Mouse (Mus musculus) midbrain, embryonic 14.5 days (tissue): ENCODE data around the gene Unc93b1. TPM values are rescaled to one million over a fixed set of nuclear protein-coding genes. Genes with fewer than 3 reads are reported as not detected.
A peak's percentile ranks its signal among the peaks of the same experiment; 100 is the strongest.

Experiments
- ATAC-seq: fragments of 200-750 bp; cut with Nextera tagmentation; 2 replicates; pipeline ENCODE4 v1.8.0; 2017; ENCODE audit warnings: moderate number of reproducible peaks, moderate library complexity; ENCODE audit not compliant: low FRiP score, low TSS enrichment
- DNase-seq: peaks from one replicate; pipeline ENCODE4 v3.0.0-alpha.2; 2015
- H3K27ac ChIP-seq: fragments of 300-500 bp; sonication (generic); replicated peaks from 2 replicates; pipeline ENCODE4 v1.5.1; 2014; ENCODE audit warnings: mild to moderate bottlenecking, low read depth, low read length, moderate library complexity
- H3K27me3 ChIP-seq: fragments of 300-500 bp; sonication (generic); 2 replicates; pipeline ENCODE4 v1.6.1; 2014; ENCODE audit warnings: low read length, control low read depth, mixed read lengths; ENCODE audit not compliant: control insufficient read depth, insufficient read depth
- H3K36me3 ChIP-seq: fragments of 300-500 bp; sonication (generic); 2 replicates; pipeline ENCODE4 v1.6.1; 2014; ENCODE audit warnings: low read length, control low read depth; ENCODE audit not compliant: control insufficient read depth, insufficient read depth
- H3K4me1 ChIP-seq: fragments of 300-500 bp; sonication (generic); 2 replicates; pipeline ENCODE4 v1.6.1; 2014; ENCODE audit warnings: mild to moderate bottlenecking, antibody characterized with exemption, low read length, control low read depth; ENCODE audit not compliant: control insufficient read depth, insufficient read depth
- H3K4me2 ChIP-seq: fragments of 300-500 bp; sonication (generic); 2 replicates; pipeline ENCODE4 v1.6.1; 2014; ENCODE audit warnings: mild to moderate bottlenecking, low read length, moderate library complexity
- H3K4me3 ChIP-seq: fragments of 300-500 bp; sonication (generic); replicated peaks from 2 replicates; pipeline ENCODE4 v1.5.1; 2014; ENCODE audit warnings: low read depth, low read length
- H3K9ac ChIP-seq: fragments of 300-500 bp; sonication (generic); replicated peaks from 2 replicates; pipeline ENCODE4 v1.6.1; 2014; ENCODE audit warnings: mild to moderate bottlenecking, low read length, moderate library complexity
- H3K9me3 ChIP-seq: fragments of 300-500 bp; sonication (generic); 2 replicates; pipeline ENCODE4 v1.6.1; 2016; ENCODE audit warnings: low read length, control low read depth, mixed read lengths; ENCODE audit not compliant: control insufficient read depth
- WGBS: fragments of 180-500 bp; shearing (Covaris S2); extraction: QIAGEN DNeasy Blood & Tissue Kit; methylation state at CpG from one replicate; pipeline ENCODE4 v1.1.7; 2014; 5-methylcytosine and 5-hydroxymethylcytosine counted together
- polyA plus RNA-seq: library from polyadenylated mRNA; unstranded; fragments of >200 nt; fragmentation: Nextera tagmentation; extraction: Ambion mirVana; gene quantifications from 2 replicates; pipeline ENCODE4 v1.2.1, GENCODE M21; 2014

The Unc93b1 gene
- polyA plus RNA-seq, 1 experiment from 2014 or later, result 13.4 TPM

DNA sequence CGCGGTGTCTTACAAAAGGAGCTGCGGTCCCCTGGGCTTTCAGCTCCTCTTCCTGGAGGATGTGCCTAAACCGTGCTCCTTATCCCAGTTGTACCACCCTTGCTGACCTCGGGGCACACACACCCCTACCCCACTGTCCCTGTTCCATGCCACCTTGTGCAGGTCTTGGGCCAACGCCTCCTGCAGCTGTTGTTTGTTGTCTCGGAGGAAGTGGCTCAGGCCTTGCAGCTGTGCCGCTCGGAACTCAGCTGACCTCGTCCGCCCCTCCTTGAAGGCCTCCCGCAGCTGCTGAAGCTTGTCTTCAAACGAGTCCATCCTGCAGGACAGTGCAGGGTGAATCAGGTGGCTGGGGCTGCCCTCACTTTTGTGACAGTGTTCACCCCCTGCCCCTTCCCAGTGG, 11.4 kb upstream of the Unc93b1 start:
- H3K27me3 ChIP-seq, result no peaks in the 10 kb centered on the region
- no peaks in the 10 kb centered on the region for H3K9me3 ChIP-seq
- no peaks in the 10 kb centered on the region for H3K36me3 ChIP-seq
- no peaks in the 10 kb centered on the region for H3K4me1 ChIP-seq
- WGBS, result 56% methylated on average over 13 of the region's 13 CpGs
- no peak overlapping the region for H3K4me2 ChIP-seq
- ATAC-seq (no peak), DNase-seq (no peak)
- H3K4me3 ChIP-seq, result no peak overlapping the region
- no peak overlapping the region for H3K27ac ChIP-seq
- no peak overlapping the region for H3K9ac ChIP-seq

DNA sequence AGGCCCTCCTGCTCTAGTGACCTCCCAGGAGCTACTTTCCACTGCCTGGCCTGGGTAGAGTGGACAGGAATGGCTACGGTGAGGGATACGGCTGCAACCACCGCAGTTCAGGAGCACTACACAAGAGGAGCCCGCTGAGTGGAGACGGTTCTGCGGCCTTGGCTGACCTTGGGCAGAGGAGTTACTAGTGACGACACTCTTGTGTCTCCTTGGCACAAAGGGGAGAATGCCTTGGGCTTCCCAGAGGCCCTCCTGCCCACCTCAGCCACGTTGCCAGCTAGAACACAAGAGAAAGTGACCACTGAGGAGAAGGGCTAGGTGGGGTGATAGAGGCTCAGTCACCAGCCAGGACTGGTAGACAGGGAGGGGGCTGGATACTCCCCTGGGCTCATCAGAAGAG, 10.8 kb upstream of the Unc93b1 start:
- no peak for DNase-seq
- H3K9ac ChIP-seq, result no peak overlapping the region
- H3K4me3 ChIP-seq, result no peak overlapping the region
- ATAC-seq, result no peak
- no peak overlapping the region for H3K4me2 ChIP-seq
- no peaks in the 10 kb centered on the region for H3K27me3 ChIP-seq
- no peaks in the 10 kb centered on the region for H3K9me3 ChIP-seq
- H3K27ac ChIP-seq, result no peak overlapping the region
- H3K36me3 ChIP-seq, result no peaks in the 10 kb centered on the region
- WGBS, result 79% methylated on average over 8 of the region's 8 CpGs
- no peaks in the 10 kb centered on the region for H3K4me1 ChIP-seq

DNA sequence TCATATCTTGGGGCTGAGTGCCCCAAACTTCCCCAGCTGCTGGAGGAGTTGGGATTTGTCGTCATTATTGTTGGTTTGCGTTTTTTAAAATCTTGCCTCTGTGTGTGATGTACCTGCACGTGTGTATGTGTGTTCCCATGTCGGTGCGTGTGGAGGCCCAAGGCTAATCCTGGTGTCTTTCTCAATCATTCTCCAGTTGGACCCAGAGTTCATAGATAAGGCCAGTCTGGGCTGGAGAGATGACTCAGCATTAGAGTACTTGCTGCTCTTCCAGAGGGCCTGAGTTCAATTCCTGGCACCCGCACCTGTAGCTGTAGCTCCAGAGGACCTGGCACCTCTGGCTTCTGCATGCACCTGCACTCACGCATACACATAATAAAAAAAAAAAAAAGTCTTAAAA, 10.1 kb upstream of the Unc93b1 start:
- ATAC-seq, result no peak
- Histone ChIP-seq H3K4me2 (no peak overlapping the region), H3K9ac (no peak overlapping the region), H3K9me3 (no peaks in the 10 kb centered on the region), H3K36me3 (no peaks in the 10 kb centered on the region), H3K4me3 (no peak overlapping the region), H3K27ac (no peak overlapping the region), H3K27me3 (no peaks in the 10 kb centered on the region), H3K4me1 (no peaks in the 10 kb centered on the region)
- 92% methylated on average over 7 of the region's 7 CpGs for WGBS
- DNase-seq, result no peak

DNA sequence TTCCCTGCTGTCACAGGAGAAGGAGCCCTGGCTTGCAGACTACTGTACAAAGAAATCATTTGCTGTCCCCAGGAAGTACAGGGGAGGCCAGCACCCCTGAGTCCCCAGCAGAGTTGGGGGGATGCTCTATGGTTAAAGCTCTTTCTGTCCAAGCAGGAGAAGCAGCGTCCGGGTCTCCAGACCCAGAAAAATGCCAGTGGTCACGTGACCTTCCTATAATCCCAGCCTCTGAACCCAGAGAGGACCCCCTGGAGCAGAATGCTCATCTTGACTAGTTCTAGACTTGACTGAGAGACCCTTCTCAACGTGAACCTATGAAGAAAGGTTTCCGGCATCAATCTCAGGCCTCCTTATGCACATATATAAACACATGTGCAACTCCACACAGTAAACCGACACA, 9.1 kb upstream of the Unc93b1 start:
- H3K36me3 ChIP-seq, result no peaks in the 10 kb centered on the region
- no peaks in the 10 kb centered on the region for H3K4me1 ChIP-seq
- H3K4me3 ChIP-seq, result no peak overlapping the region
- no peak overlapping the region for H3K4me2 ChIP-seq
- H3K9me3 ChIP-seq, result no peaks in the 10 kb centered on the region
- H3K27ac ChIP-seq, result no peak overlapping the region
- ATAC-seq (no peak), DNase-seq (no peak)
- no peak overlapping the region for H3K9ac ChIP-seq
- no peaks in the 10 kb centered on the region for H3K27me3 ChIP-seq
- 69% methylated on average over 6 of the region's 6 CpGs for WGBS

DNA sequence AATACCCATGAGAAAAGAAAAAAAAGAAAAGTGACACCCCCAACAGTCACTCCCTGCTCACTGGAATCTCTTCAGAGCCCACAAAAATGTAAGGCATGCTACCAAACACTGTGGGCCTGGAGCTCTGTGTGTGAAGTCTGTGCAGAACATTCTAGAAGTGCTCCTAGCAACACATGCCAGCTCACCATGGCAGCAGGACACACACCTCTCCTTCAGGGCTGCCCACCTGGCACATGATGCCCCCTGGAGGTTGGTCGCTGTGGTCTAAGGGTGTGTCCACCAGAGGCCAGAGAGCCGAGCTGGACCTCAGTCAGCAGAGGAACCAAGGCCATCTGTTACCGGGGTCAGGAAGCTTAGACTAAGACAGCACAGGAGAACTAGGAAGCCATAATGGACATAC, 8.7 kb upstream of the Unc93b1 start:
- no peaks in the 10 kb centered on the region for H3K4me1 ChIP-seq
- ATAC-seq, result no peak
- H3K9me3 ChIP-seq, result no peaks in the 10 kb centered on the region
- no peak for DNase-seq
- H3K36me3 ChIP-seq, result no peaks in the 10 kb centered on the region
- H3K4me3 ChIP-seq, result no peak overlapping the region
- H3K9ac ChIP-seq, result no peak overlapping the region
- H3K27me3 ChIP-seq, result no peaks in the 10 kb centered on the region
- H3K27ac ChIP-seq, result no peak overlapping the region
- H3K4me2 ChIP-seq, result no peak overlapping the region
- WGBS, result 83% methylated on average over 3 of the region's 3 CpGs

DNA sequence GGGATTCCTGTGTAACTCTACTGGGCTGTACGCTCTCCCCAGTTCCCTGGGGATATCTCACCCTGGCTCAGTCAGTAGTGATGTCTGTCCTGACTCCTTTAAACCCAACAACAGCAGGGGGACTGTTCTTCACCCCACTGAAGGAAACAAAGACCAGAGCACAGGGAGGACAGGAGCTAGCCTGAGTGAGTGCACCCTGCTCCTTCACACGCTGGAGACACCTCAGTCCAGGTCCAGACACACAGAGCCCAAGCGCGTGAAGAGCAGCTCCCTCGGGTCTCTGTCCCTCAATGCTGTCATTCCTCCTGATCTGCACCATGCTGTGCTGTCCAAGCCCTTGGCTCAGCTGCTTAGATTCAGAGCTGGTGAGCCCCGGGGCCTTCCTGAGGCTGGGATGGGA, 8.3 kb upstream of the Unc93b1 start:
- Histone ChIP-seq H3K27ac (no peak overlapping the region), H3K4me3 (no peak overlapping the region), H3K27me3 (no peaks in the 10 kb centered on the region), H3K4me2 (no peak overlapping the region), H3K36me3 (no peaks in the 10 kb centered on the region), H3K9me3 (no peaks in the 10 kb centered on the region), H3K4me1 (no peaks in the 10 kb centered on the region), H3K9ac (no peak overlapping the region)
- no peak for DNase-seq
- 57% methylated on average over 6 of the region's 6 CpGs for WGBS
- no peak for ATAC-seq

DNA sequence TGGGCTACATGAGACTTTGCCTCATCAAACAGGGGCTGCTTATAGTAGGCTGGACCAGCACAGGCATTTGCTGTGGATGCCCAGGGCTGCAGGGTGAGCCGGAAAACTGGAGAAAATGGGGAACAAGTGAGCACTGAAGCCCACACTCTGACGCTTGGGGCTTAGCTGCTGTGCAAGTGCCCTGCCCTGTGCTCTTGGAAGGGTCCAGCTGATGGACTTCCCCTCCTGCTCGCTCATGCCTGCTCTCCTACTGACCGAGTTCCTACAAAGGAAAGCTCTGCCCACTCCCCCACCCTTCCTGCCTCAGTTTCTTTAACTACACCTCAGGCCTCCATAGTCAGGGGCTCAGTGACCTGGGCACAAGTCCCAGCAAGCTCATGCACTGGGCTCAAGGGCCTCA, 7.0 kb upstream of the Unc93b1 start:
- DNase-seq (no peak), ATAC-seq (no peak)
- 80% methylated on average over 4 of the region's 4 CpGs for WGBS
- Histone ChIP-seq H3K4me3 (no peak overlapping the region), H3K9ac (no peak overlapping the region), H3K9me3 (no peaks in the 10 kb centered on the region), H3K27me3 (no peaks in the 10 kb centered on the region), H3K27ac (no peak overlapping the region), H3K36me3 (no peaks in the 10 kb centered on the region), H3K4me1 (no peaks in the 10 kb centered on the region), H3K4me2 (no peak overlapping the region)

DNA sequence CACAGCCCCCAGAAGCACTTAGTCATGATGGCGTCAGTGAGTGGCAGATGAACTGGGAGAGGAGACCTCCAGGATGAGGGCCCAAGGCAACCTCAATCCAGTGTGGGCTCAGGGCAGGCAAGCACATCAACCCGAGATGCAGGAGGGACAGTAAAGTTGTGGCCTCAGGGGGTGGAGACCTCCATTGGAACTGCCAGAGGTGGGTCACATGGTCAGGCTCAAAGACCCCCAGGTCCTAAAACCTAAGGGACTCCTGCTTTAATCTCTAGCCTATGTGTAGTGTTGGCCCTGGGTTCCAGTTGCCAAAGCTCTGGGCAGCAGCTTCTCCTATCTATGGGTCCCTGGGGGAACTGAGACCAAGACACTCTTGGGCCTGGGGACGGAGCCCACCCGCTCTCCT, 6.2 kb upstream of the Unc93b1 start:
- Histone ChIP-seq H3K4me2 (no peak overlapping the region), H3K27me3 (no peaks in the 10 kb centered on the region), H3K36me3 (no peaks in the 10 kb centered on the region), H3K27ac (no peak overlapping the region), H3K4me1 (no peaks in the 10 kb centered on the region), H3K9ac (no peak overlapping the region), H3K4me3 (no peak overlapping the region), H3K9me3 (no peaks in the 10 kb centered on the region)
- 82% methylated on average over 4 of the region's 4 CpGs for WGBS
- no peak for DNase-seq
- ATAC-seq, result no peak

DNA sequence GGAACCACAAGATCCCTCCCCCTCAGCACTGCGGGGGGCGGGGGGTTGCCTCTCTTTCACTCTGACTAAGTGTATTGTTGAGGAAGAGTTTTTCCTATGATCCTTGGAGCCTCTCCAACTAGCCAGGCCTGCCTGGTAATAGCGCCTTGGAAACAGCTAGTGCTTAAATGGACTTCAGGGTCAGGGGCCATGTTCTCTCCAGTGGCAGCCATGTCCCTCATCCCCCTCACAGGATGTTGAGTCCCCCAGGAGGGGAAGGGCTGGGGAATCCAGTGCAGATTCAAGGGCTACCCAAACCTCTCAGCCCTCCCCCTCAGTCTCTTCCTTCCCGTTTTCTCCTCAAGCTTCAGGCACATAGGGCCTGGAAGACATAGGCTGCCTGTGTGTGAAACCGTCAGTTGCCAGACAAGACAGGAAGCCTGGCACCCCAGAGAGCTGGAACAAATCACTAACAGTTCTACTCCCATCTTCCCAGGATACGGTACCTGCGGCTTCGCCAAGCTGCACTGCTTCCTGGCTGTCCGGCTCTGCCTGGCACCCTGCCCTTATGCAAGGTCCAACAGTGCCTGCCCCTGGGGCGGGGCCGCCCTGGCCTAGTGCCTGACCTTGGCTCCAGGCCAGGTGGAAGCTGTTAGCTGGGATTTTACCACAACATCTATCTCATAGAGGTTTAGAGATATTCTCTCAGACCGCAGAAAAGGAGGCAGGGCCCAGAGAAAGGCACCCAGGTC, 5.6 kb upstream of the Unc93b1 start, which contains the start of gene Aldh3b1:
Gene Aldh3b1 (minus strand): TSS at position 598 of the 731 bp plus-strand sequence.
- H3K4me1 ChIP-seq, result no peaks in the 10 kb centered on the region
- DNase-seq (peak; percentile 57), ATAC-seq (no peak)
- H3K4me2 ChIP-seq, result no peak within 1 kb of the TSS
- no peaks in the 10 kb centered on the region for H3K27me3 ChIP-seq
- H3K4me3 ChIP-seq, result no peak within 1 kb of the TSS
- WGBS, result 69% methylated on average over 12 of the region's 12 CpGs
- no peaks in the 10 kb centered on the region for H3K9me3 ChIP-seq
- H3K27ac ChIP-seq, result peak within 1 kb of the TSS; percentile 17; the same call in 1 of the 2 replicates
- peak within 1 kb of the TSS; percentile 1; the same call in 1 of the 2 replicates for H3K9ac ChIP-seq
- no peaks in the 10 kb centered on the region for H3K36me3 ChIP-seq
